Mouse (Mus musculus) brain, embryonic 14.5 days (tissue): ENCODE measurements around the gene Sort1. TPM values are rescaled to one million over a fixed set of nuclear protein-coding genes. Genes with fewer than 3 reads are reported as not detected.

ENCODE experiments used
- DNase-seq: peaks from one replicate; pipeline ENCODE4 v3.0.0-alpha.2; 2011; ENCODE audit warnings: low read depth
- CTCF ChIP-seq: fragments of 200-500 bp; IDR thresholded peaks from 2 replicates; pipeline ENCODE4 v1.5.1; 2012; ENCODE audit warnings: inconsistent platforms, mild to moderate bottlenecking, moderate library complexity, borderline replicate concordance; ENCODE audit not compliant: insufficient read depth, insufficient read length; ENCODE audit errors: extremely low read depth
- POLR2A ChIP-seq: fragments of 200-500 bp; IDR thresholded peaks from 2 replicates; pipeline ENCODE4 v1.6.1; 2012; ENCODE audit warnings: mild to moderate bottlenecking, inconsistent platforms, borderline replicate concordance; ENCODE audit not compliant: poor library complexity, insufficient read depth, insufficient read length, severe bottlenecking; ENCODE audit errors: extremely low read depth
- polyA plus RNA-seq: library from polyadenylated mRNA; depleted of rRNA; stranded (reverse); fragments of >200 nt; gene quantifications from 2 replicates; pipeline ENCODE4 v1.2.3, GENCODE M21; 2012

Gene Sort1
- polyA plus RNA-seq, 1 experiment, result 74.2 TPM

DNA sequence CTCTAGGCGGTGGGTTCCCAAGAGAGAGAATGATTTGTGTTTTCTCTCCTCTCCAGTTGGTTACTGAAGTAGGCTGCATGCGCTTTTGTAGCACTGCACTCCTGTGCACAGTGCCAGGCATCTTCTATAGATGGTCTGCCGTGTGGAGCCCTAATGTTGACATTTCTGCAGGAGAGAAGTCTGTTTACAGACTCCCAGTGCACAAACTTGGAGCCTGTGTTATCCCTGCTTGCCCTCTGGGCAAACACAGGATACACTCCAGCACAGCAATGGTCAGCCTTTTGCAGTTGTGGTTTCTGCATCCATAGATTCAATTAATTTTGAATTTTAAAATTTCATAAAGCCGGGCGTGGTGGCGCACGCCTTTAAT, 13.2 kb downstream of the Sort1 start:
- TF ChIP-seq POLR2A, result no peak
- TF ChIP-seq CTCF, result no peak
- no peak for DNase-seq

DNA sequence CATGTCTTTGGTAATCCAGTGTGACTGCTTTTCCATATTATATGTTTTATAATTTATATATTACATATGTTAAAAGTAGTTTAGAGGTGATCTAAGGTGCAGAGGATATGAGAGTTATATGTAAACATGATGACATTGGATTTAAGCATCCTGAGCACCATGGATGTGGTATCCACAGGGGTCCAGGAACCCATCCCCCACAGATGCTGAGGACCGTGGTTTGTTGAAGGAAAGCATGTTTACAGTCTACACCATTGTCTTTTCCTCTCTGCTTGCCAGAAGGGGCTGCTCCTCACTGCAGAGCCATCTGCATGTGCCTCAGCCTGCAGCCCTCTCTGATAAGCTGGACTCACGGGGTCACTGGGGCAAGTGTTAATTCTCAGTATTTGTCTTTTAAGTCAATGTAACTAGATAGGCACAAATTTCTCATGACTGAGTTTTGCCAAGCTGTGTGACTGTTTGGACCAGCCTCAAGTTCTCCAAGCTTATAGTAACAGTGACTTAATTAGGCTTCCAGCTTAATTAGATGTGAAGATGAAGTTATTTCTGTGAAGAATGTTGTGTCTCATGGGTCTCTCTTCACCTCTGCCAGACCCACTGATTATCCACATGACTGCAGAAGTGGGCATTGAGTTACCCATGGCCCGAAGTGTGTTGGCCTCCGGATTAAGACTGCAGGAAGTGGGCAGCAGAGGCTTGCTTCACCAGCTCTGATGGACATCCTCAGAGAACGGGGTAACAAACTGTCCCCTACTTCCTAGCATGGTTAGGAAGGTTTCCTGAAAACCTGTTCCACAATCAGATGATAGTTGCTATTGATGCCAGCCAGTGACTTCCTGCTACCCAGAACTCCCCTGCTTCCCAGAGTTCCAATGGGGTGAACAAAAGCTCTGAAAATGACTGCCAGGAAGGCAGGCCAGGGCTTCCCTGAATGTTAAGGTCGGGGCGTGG, 14.0 kb downstream of the Sort1 start:
- DNase-seq, result peak; percentile 57
- TF ChIP-seq POLR2A (no peak), CTCF (no peak)

DNA sequence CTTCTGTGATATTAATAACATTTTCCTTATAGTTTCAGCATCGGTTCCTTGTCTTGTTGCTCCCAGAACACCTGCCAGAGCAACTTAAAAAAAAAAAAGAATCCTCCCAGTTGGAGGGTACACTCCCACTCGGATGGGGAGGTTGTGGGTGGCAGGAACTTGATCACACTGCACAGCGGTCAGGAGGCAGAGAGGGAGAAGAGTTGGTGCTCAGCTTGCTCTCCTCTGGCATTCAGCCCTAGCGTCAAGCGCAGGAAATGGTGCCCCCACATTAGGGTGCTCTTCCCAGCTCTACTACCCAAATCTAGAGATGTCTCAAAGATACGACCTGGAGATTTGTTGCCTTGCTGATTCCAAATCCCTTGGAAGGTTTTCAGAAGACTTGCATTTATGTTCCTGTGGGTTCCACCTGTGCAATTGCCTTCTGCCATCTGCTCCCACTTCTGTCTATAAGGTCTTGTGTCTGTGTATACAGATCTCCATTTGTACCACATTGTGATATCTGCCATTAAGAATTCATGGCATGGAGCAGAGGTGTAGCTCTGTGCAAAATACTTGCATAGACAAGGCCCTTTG, 16.7 kb downstream of the Sort1 start:
- peak; percentile 46 for DNase-seq

DNA sequence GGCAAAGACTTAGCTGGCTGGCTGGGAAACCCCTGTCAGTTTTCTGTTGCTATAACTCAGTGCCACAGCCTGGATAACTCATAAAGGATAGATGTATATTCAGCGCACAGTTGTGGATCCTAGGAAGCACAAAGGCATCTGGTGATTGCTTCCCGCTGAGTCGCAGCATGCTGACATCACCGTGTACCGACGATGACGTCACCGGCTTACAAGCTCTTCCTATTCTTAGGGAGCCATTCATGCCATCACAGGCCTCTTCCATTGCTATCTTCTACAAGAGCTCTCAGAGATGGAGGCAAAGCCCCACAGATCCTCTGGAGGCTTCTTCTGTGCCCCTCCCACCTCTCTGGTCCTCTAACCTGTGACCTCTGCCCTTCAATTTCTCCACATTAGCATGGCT, 19.8 kb downstream of the Sort1 start:
- no peak for DNase-seq
- TF ChIP-seq POLR2A, result no peak
- no peak for TF ChIP-seq CTCF

More for the DNA sequence above, 16.7 kb downstream of the Sort1 start:
- TF ChIP-seq CTCF (no peak), POLR2A (no peak)

DNA sequence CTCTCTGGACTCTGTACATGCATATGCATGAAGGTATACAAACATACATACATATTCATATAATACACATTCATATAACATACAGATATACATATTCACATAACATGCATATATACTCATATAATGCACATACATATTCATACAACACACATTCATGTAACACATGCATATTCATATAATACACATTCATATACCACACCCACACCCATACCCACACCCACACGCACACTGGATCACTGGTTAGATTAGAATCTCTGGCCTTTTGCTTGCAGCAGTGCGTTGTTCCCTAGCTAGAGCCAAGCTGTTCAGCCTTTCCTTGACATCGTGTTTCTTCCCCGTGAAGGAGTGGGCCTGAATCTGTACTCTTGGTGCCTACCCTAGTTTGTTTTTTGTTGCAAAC, 20.9 kb downstream of the Sort1 start:
- DNase-seq, result no peak
- TF ChIP-seq CTCF (no peak), POLR2A (no peak)

DNA sequence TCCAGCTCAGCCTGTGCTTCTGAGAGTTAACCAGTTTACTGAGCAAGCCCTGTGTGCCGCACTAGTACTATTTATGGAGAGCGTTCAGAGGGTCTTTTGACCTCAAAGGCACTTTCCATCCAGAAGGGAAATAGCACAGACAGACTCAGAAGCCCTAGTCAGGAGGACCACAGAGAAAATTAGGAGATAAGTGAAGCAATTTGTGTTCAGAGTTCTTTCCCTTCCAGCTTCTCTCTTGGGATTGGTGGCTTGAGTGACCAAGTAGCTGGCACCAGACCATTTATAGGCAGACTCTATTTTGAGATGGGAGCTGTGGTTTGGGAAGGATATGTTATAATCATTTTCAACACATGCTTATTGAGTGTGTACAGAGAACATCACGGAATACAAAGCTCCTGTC, 22.5 kb downstream of the Sort1 start:
- no peak for TF ChIP-seq CTCF
- TF ChIP-seq POLR2A, result no peak
- DNase-seq, result no peak

DNA sequence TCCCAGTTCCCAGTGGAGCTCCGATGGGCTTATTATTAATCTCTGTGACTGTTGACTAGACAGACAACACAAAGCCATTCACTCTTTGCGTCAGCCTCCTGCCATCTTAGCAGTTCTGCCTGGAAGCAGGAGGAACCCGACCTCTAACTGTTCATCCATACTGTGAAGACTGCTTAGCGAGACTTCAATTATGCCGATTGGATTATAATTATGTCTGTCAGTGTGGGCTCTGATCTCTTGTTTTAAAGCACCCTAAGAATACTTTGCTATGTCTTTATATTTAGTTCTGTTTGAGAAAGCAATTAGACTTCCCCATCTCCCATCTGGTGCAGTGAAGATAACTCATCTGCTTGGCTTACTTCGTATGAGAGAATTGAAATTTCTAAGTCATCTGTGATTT, 23.6 kb downstream of the Sort1 start:
- peak; percentile 53 for DNase-seq
- TF ChIP-seq CTCF, result no peak
- no peak for TF ChIP-seq POLR2A

DNA sequence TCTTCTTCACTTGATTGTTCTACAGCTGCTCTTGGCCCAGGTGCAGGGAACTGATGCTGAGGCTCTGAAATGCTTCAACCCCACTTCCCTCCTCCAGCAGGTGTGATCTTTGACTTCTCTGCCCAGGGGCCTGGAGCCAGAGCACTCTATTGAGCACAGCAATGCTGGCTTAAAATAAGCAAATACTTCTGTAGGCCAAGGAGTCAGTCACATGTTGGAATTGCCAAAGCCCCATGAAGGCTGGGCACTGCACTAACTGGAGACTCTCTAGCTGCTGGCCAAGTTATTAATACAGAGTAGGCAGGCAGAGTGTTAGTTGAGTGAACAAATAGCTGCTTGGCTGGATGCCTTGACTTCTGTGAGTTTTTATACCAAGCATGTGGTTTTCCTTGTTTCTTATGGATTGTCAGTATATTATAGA, 27.0 kb downstream of the Sort1 start:
- no peak for DNase-seq
- TF ChIP-seq CTCF (no peak), POLR2A (no peak)

DNA sequence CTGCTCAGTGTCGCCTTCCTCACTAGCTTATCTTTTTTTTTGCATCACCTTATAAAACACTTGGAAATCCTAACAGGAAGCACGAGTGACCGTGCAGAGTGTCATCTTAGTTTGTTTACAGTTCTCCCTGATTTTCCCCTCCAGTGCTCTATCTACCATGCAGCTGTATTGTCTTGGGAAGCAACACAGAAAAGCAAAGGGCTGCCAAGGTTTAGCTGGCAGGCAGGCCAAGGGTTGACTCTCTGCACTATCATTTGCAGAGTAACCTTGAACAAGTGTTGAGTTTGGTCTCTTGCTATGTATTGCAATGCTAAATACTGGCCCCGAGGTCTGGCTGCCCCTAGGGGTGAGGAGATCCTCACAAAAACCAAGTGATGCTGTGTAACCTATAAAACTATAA, 27.8 kb downstream of the Sort1 start:
- TF ChIP-seq POLR2A, result no peak
- DNase-seq, result no peak

DNA sequence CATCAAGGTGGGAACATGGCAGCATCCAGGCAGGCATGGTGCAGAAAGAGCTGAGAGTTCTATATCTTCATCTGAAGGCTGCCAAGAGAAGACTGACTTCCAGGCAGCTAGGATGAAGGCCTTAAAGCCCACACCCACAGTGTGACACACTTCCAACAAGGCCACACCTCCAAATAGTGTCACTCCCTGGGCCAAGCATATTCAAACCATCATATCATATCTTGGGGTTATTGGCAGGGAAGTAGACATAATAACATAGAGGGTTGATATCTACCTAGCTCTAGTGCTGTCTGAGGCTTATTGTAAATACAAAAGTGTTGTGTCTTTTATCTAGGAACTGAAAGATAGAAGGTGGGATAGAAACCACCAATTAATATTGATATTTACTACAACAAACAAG, 28.5 kb downstream of the Sort1 start:
- DNase-seq, result no peak
- no peak for TF ChIP-seq POLR2A
- TF ChIP-seq CTCF, result no peak

DNA sequence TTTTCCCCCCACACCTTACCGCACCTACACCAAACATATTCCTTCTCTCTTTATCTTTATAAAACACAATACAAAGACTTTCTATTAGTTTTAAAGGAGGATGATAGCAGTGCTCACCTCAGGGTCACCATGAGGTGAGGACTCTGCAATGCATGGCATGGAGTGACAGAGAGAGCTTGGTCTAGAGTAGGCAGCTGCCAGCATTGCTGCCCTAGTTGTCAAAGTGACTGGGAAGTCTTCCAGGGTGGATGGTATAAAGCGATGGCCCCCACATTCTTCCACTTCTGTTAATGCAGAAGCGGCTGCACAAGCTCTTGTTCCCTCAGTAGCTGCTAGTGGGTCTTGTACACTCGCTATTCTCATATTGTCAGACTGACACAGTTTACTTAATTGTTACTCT, 29.3 kb downstream of the Sort1 start:
- TF ChIP-seq POLR2A (no peak), CTCF (no peak)

DNA sequence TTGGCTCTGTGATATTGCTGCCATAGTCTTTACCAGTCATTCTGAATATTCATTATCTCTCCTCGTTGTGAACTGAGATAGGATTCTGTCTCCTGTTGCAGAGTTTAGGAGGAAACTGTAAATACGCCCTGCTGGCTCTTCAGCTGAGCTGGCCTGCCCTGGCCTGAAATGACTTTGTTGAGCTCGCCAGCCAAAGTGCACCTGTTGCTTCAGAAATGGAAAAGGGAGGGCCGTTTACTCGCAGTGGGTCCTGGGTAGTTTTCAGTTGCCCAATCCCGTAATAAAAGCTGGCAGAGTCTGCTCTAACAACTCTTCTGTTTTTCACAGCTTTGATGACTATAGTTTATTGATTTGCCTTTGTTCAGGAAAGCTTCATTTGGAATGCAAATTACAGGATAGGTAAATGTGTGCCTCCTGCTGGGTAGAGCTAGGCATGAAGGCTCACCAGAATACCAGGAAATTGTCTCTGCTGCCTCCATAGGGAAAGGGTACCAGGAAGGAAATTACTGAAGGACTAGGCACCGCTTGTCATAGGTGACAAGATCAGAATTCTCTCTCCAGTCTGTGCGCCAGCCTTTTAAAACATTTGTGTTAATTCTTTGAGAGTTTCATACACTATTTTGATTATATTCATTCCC, 30.3 kb downstream of the Sort1 start:
- DNase-seq, result no peak
- TF ChIP-seq CTCF (no peak), POLR2A (no peak)

More for the DNA sequence above, 29.3 kb downstream of the Sort1 start:
- DNase-seq, result no peak

DNA sequence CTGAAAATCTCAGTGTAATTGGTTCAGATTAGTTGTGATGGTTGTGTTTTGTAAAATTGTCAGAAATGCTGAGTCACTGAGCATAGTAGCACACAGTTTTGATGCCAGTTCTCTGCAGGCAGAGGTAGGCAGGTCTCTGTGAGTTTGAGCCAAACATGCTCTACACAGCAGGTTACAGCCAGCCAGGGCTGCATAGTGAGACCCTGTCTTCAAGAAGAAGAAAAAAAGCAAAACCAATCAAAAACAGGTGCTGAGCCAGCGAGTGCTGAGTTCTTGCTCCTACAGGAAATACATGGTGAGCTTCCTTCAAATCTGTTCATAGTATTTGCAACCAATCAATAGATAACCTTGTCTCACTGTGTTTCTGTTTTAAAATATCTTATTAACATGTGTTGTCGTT, 34.6 kb downstream of the Sort1 start:
- TF ChIP-seq CTCF (no peak), POLR2A (no peak)
- no peak for DNase-seq

DNA sequence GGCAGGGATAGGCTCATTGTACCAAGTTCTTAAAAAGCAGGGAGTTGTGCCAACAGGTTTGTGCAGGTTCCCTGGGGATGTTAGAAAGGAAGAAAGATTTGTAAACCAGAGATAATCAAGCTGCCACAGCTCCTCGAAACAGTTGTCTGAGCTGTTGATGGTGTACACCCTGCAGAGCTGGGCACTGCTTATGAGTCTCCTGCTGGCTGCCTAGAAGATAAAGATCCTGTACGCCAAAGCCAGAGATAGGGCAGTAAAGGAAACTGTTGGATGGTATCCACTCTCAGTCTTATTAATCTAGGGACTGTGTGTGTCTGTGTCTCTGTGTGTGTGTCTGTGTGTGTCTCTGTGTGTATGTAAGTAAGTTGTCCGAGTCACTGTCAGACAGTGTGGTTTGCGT, 37.8 kb downstream of the Sort1 start:
- TF ChIP-seq POLR2A (no peak), CTCF (no peak)
- DNase-seq, result no peak

DNA sequence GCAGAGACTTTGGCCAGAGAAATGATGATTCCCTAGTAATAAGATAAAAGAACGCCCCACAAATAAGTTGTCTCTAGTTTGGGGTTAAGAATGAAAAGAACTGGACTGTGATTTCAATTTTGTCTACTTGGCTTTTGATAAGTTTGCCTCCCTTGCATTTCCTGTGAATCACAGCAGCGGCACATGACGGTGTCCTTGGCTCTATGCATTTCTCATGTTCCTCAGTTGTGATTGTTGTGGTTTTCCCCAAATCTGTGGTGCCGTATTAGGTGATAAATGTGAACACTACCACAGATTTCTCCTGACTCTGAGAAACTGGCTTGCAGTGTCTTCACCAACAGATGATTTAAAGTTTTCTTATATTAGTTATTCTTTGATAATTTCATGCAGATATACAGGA, 38.3 kb downstream of the Sort1 start:
- no peak for TF ChIP-seq CTCF
- no peak for TF ChIP-seq POLR2A

More for the DNA sequence above, 38.3 kb downstream of the Sort1 start:
- DNase-seq, result no peak
